In the genomic region with DNA sequence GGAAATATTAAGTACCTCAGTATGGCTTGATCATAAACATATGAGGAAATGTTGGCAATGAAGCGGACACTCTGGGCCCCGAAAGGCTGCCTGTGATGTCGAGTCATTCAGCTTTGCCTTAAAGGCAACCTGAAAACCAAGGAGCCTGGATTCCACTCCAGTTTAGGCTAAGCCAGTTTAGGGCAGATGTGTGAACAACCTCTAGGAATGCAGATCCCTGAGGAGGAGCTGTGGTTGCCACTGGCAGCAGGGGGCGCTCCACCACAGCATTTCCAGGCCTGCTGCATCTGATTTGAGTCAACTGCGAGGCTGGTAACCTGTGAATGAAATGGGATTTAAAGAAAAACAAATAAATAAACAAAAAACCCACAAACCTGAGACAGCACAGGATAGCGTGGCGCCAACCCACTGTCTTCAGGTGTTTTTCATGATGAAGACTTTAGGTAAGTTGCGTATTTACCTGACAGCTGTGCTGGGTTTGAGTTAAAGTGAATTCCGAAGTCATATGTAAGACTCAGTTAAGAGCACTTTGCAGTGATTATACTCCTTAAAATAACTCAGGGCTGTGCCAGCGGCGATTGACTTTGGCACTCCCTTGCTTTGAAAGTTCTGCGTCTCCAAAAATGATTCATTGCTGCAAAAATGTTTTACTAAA, we compare ENCODE assay signal across 9 mouse cellular contexts. TPM values are rescaled to one million over a fixed set of nuclear protein-coding genes. Genes with fewer than 3 reads are reported as not detected.
DNase-seq lines count a peak whose midpoint lies in the region; ATAC-seq and TF ChIP-seq lines count a peak whose summit lies in the region.
"Had no signal": no experiment of that assay in that cellular context is flagged by ENCODE, and none has a peak within 500 bp of the region (broad histone marks: within the 10 kb centered on the region; RNA-seq: fewer than 3 reads in every experiment).

No protein-coding gene starts in this region.

- no peaks in the 10 kb centered on the region for H3K36me3 ChIP-seq in forebrain, embryonic 14.5 days (ENCODE audit: control insufficient read depth, insufficient read depth, low read length)
- H3K36me3 ChIP-seq in hindbrain, embryonic 11.5 days (ENCODE audit: control insufficient read depth, insufficient read depth, low read length) = no peaks in the 10 kb centered on the region
- H3K36me3 ChIP-seq: heart, embryonic 15.5 days had no signal

- H3K9ac ChIP-seq in forebrain, embryonic 14.5 days (ENCODE audit: low read length) = no peak overlapping the region
- H3K9ac ChIP-seq in hindbrain, embryonic 11.5 days (ENCODE audit: low read depth, low read length) = no peak overlapping the region
- H3K9ac ChIP-seq: heart, embryonic 15.5 days had no signal

- H3K27ac ChIP-seq in forebrain, embryonic 14.5 days (ENCODE audit: low read depth, low read length) = no peak overlapping the region
- H3K27ac ChIP-seq in hindbrain, embryonic 11.5 days (ENCODE audit: low read depth, low read length) = no peak overlapping the region
- H3K27ac ChIP-seq: heart, embryonic 15.5 days had no signal

- TF ChIP-seq POLR2A in brain, embryonic 14.5 days (IDR thresholded peaks at IDR 0.05; ENCODE audit: borderline replicate concordance, extremely low read depth, insufficient read depth, insufficient read length, poor library complexity, severe bottlenecking) = no peak

- H3K4me3 ChIP-seq in forebrain, embryonic 14.5 days (ENCODE audit: low read depth, low read length) = no peak overlapping the region
- no peak overlapping the region for H3K4me3 ChIP-seq in hindbrain, embryonic 11.5 days (ENCODE audit: low read depth, low read length)
- H3K4me3 ChIP-seq: heart, embryonic 15.5 days had no signal

- no peaks in the 10 kb centered on the region for H3K27me3 ChIP-seq in forebrain, embryonic 14.5 days (replicated peaks; ENCODE audit: control insufficient read depth, insufficient read depth, low read length)
- no peaks in the 10 kb centered on the region for H3K27me3 ChIP-seq in hindbrain, embryonic 11.5 days (ENCODE audit: control insufficient read depth, insufficient read depth, low read length)
- H3K27me3 ChIP-seq: heart, embryonic 15.5 days had no signal

- H3K9me3 ChIP-seq in forebrain, embryonic 14.5 days (replicated peaks; ENCODE audit: control insufficient read depth, low read length) = no peaks in the 10 kb centered on the region
- H3K9me3 ChIP-seq in hindbrain, embryonic 11.5 days (ENCODE audit: control insufficient read depth, low read length) = no peaks in the 10 kb centered on the region
- H3K9me3 ChIP-seq: heart, embryonic 15.5 days had no signal

- peak; percentile 90 for ATAC-seq in forebrain, embryonic 14.5 days
- peak; percentile 73 for ATAC-seq in hindbrain, embryonic 11.5 days (ENCODE audit: low FRiP score)

- DNase-seq in ES-CJ7 (ENCODE audit: low read depth, low spot score) = peak; percentile 80
- DNase-seq in brain, embryonic 14.5 days (ENCODE audit: low read depth) = peak; percentile 86
- peak; percentile 80 for DNase-seq in forebrain, embryonic 14.5 days (ENCODE audit: low spot score)
- peak; percentile 86 for DNase-seq in hindbrain, embryonic 11.5 days (ENCODE audit: low spot score)
- peak; percentile 68 to 85 for DNase-seq in layer of hippocampus, adult 8-10 months (ENCODE audit: low spot score in 2 of 2)
- DNase-seq in lung, postnatal 10 days = peak; percentile 90
- DNase-seq in right cerebral cortex, postnatal 10 days (ENCODE audit: low spot score in 2 of 2) = peak; percentile 80 to 88
- DNase-seq in urinary bladder, postnatal 36 days (ENCODE audit: low spot score in 2 of 2) = peak; percentile 67 to 84

- WGBS in forebrain, embryonic 14.5 days = 26% methylated on average over 12 of the region's 12 CpGs
- 26% methylated on average over 12 of the region's 12 CpGs for WGBS in hindbrain, embryonic 11.5 days

- peak; percentile 93 for TF ChIP-seq CTCF in brain, embryonic 14.5 days (IDR thresholded peaks at IDR 0.05; ENCODE audit: borderline replicate concordance, extremely low read depth, insufficient read depth, insufficient read length)

- H3K4me2 ChIP-seq in forebrain, embryonic 14.5 days (ENCODE audit: low read length) = no peak overlapping the region
- H3K4me2 ChIP-seq in hindbrain, embryonic 11.5 days (replicated peaks; ENCODE audit: low read depth, low read length) = no peak overlapping the region
- H3K4me2 ChIP-seq: heart, embryonic 15.5 days had no signal

- H3K4me1 ChIP-seq in forebrain, embryonic 14.5 days (ENCODE audit: control insufficient read depth, insufficient read depth, low read length) = no peaks in the 10 kb centered on the region
- no peaks in the 10 kb centered on the region for H3K4me1 ChIP-seq in hindbrain, embryonic 11.5 days (replicated peaks; ENCODE audit: control insufficient read depth, insufficient read depth, low read length)
- H3K4me1 ChIP-seq: heart, embryonic 15.5 days had no signal

RNA-seq across cellular contexts. Expression of a gene that starts 6.4 kb away (rescaled TPM):
- 10.4 and 20.5 TPM in 2 replicates for polyA plus RNA-seq in brain, embryonic 14.5 days (2012; rRNA removed)
- 3.1 and 5.2 TPM in 2 replicates for polyA plus RNA-seq in forebrain, embryonic 14.5 days (2014; fragmentation: Nextera tagmentation; extraction: Ambion mirVana)
- polyA plus RNA-seq in hindbrain, embryonic 11.5 days (2014; fragmentation: Nextera tagmentation; extraction: Ambion mirVana) = 2.3 and 2.5 TPM in 2 replicates
- total RNA-seq in layer of hippocampus, adult 8-10 months (2022) = 100 to 1,000 TPM; 151 to 176 (median 168) TPM
